ENCODE assay signal across 9 mouse cellular contexts in genomic region chr4:133299701-133300100, GRCm38 (mm10). TPM values are rescaled to one million over a fixed set of nuclear protein-coding genes. Genes with fewer than 3 reads are reported as not detected.
DNase-seq lines count a peak whose midpoint lies in the region; TF ChIP-seq lines count a peak whose summit lies in the region.
"Had no signal": no experiment of that assay in that cellular context is flagged by ENCODE, and none has a peak within 500 bp of the region (broad histone marks: within the 10 kb centered on the region; RNA-seq: fewer than 3 reads in every experiment).

No protein-coding gene starts in this region.

- DNase-seq in CD4-positive helper T cell, adult 2 months (ENCODE audit: low read depth, low spot score), result peak; percentile 41
- peak; percentile 88 for DNase-seq in brain, embryonic 14.5 days (ENCODE audit: low read depth)
- peak; percentile 70 to 80 for DNase-seq in frontal cortex, postnatal 36 days (ENCODE audit: low spot score in 2 of 2)
- DNase-seq in left cerebral cortex, postnatal 4 days, result peak; percentile 96
- no peak for DNase-seq in adrenal gland, adult (ENCODE audit: inconsistent age in 2 of 2, low spot score in 1 of 2)
- DNase-seq in liver, result no peak
- DNase-seq in heart, adult 9 months (ENCODE audit: low spot score in 2 of 2), result no peak
- DNase-seq in adrenal gland, adult 18-20 months (ENCODE audit: low spot score in 2 of 2), result no peak

- no peak for TF ChIP-seq POLR2A in brain, embryonic 14.5 days (IDR thresholded peaks at IDR 0.05; ENCODE audit: borderline replicate concordance, extremely low read depth, insufficient read depth, insufficient read length, poor library complexity, severe bottlenecking)

- TF ChIP-seq CTCF in brain, embryonic 14.5 days (IDR thresholded peaks at IDR 0.05; ENCODE audit: borderline replicate concordance, extremely low read depth, insufficient read depth, insufficient read length), result no peak

- intact Hi-C loops in left cerebral cortex, postnatal 4 days (cut with DNase I), result loop anchor here (5.0 to 10.0 kb wide), 2 partner anchors 82 to 355 kb away; no protein-coding TSS in a partner anchor

RNA-seq across cellular contexts. Expression of gene Tmem222, which starts 22.1 kb away (rescaled TPM):
- polyA plus RNA-seq in brain, embryonic 14.5 days (2012; rRNA removed), result 120 and 154 TPM in 2 replicates
- 10 to 100 TPM; 73.7 to 74.9 TPM for total RNA-seq in left cerebral cortex, postnatal 4 days (2021)
- total RNA-seq in adrenal gland, adult 18-20 months (2021), result 10 to 100 TPM; 55.5 to 61.6 TPM

RNA-seq across cellular contexts. Expression of gene Sytl1, which starts 36.8 kb away (rescaled TPM):
- polyA plus RNA-seq in brain, embryonic 14.5 days (2012; rRNA removed), result 1.5 and 2.6 TPM in 2 replicates
- total RNA-seq in left cerebral cortex, postnatal 4 days (2021), result under 1 TPM; 0.42 to 0.44 TPM
- total RNA-seq in adrenal gland, adult 18-20 months (2021), result 1 to 10 TPM; 1.2 to 1.5 TPM
- polyA plus RNA-seq: macrophage had no signal

RNA-seq across cellular contexts. Expression of gene Wdtc1, which starts 53.6 kb away (rescaled TPM):
- polyA plus RNA-seq in brain, embryonic 14.5 days (2012; rRNA removed), result 38.6 and 49.6 TPM in 2 replicates
- total RNA-seq in left cerebral cortex, postnatal 4 days (2021), result 10 to 100 TPM; 52.0 to 52.9 TPM
- total RNA-seq in adrenal gland, adult 18-20 months (2021), result 10 to 100 TPM; 57.6 to 63.6 TPM

RNA-seq across cellular contexts. Expression of gene Map3k6, which starts 59.1 kb away (rescaled TPM):
- 2.1 and 2.4 TPM in 2 replicates for polyA plus RNA-seq in brain, embryonic 14.5 days (2012; rRNA removed)
- 1 to 10 TPM; 3.0 to 3.3 TPM for total RNA-seq in left cerebral cortex, postnatal 4 days (2021)
- total RNA-seq in adrenal gland, adult 18-20 months (2021), result 10 to 100 TPM; 30.7 to 34.2 TPM

Comparison
In these comparisons a context has a peak if more than half of its experiments do, and no peak if none do; other contexts are left out.
1. DNase-seq: peak in CD4-positive helper T cell, adult 2 months (single experiment), brain, embryonic 14.5 days (single experiment), frontal cortex, postnatal 36 days (2 of 2) and left cerebral cortex, postnatal 4 days (single experiment); none in adrenal gland, adult (0 of 2), liver (single experiment), heart, adult 9 months (0 of 2) and adrenal gland, adult 18-20 months (0 of 2).